Mouse (Mus musculus) G1E (cell line): ENCODE data around the gene Plagl2. TPM values are rescaled to one million over a fixed set of nuclear protein-coding genes. Genes with fewer than 3 reads are reported as not detected.

Experiments
- ATAC-seq: 2 replicates; pipeline ENCODE4 v1.8.0; 2016; ENCODE audit warnings: mild to moderate bottlenecking; ENCODE audit not compliant: insufficient number of reproducible peaks, poor library complexity, low FRiP score, severe bottlenecking; ENCODE audit errors: extremely low read depth
- DNase-seq: peaks from one replicate; pipeline ENCODE4 v3.0.0; 2012; ENCODE audit warnings: low spot score
- H3K27me3 ChIP-seq: 2 replicates; pipeline ENCODE4 v1.6.1; 2012; ENCODE audit warnings: mild to moderate bottlenecking, low read length, inconsistent platforms; ENCODE audit not compliant: insufficient read depth
- H3K36me3 ChIP-seq: replicated peaks from 2 replicates; pipeline ENCODE3; 2012; ENCODE audit warnings: mild to moderate bottlenecking, inconsistent platforms
- H3K4me1 ChIP-seq: 2 replicates; pipeline ENCODE4 v1.6.1; 2012; ENCODE audit warnings: low read depth, low read length, inconsistent platforms, mixed read lengths; ENCODE audit not compliant: insufficient read depth
- H3K4me3 ChIP-seq: 2 replicates; pipeline ENCODE4 v1.5.1; 2012; ENCODE audit warnings: low read depth, mild to moderate bottlenecking, inconsistent platforms, low read length, moderate library complexity, mixed read lengths
- H3K9me3 ChIP-seq: replicated peaks from 2 replicates; pipeline ENCODE4 v1.6.1; 2012; ENCODE audit warnings: inconsistent platforms
- CTCF ChIP-seq: IDR thresholded peaks from 2 replicates; pipeline ENCODE4 v1.5.1; 2012; ENCODE audit warnings: low read depth, low read length, inconsistent platforms, mixed read lengths
- GATA1 ChIP-seq: IDR thresholded peaks from 2 replicates; pipeline ENCODE4 v1.6.1; 2012; ENCODE audit warnings: borderline replicate concordance, low read length, inconsistent platforms, mixed read lengths
- GATA2 ChIP-seq: IDR thresholded peaks from 2 replicates; pipeline ENCODE4 v1.6.1; 2012; ENCODE audit warnings: low read depth, low read length, inconsistent platforms, borderline replicate concordance
- POLR2AphosphoS5 ChIP-seq: IDR thresholded peaks from 2 replicates; pipeline ENCODE4 v1.6.1; 2012; ENCODE audit warnings: low read depth, low read length, inconsistent platforms; ENCODE audit not compliant: insufficient replicate concordance
- TAL1 ChIP-seq: conservative IDR thresholded peaks from 2 replicates; pipeline ENCODE4 v1.6.1; 2012; ENCODE audit warnings: low read depth, low read length, inconsistent platforms, mixed read lengths
- polyA plus RNA-seq: library from polyadenylated mRNA; stranded (reverse); fragments of >175 nt; gene quantifications from 2 replicates; pipeline ENCODE4 v1.2.3, GENCODE M21; 2012
- total RNA-seq, 2 experiments: library from RNA; stranded (forward) in 1 of 2; stranded (reverse) in 1 of 2; fragments of 200-1000 nt in 1 of 2; fragments of >200 nt in 1 of 2; fragmentation: Nextera tagmentation in 1 of 2; gene quantifications; 2 replicates each; pipeline ENCODE4 v1.2.3; 2014 to 2017

The Plagl2 gene
- total and polyA plus RNA-seq, 3 experiments = 12.5 to 106 (median 35.9) TPM

DNA sequence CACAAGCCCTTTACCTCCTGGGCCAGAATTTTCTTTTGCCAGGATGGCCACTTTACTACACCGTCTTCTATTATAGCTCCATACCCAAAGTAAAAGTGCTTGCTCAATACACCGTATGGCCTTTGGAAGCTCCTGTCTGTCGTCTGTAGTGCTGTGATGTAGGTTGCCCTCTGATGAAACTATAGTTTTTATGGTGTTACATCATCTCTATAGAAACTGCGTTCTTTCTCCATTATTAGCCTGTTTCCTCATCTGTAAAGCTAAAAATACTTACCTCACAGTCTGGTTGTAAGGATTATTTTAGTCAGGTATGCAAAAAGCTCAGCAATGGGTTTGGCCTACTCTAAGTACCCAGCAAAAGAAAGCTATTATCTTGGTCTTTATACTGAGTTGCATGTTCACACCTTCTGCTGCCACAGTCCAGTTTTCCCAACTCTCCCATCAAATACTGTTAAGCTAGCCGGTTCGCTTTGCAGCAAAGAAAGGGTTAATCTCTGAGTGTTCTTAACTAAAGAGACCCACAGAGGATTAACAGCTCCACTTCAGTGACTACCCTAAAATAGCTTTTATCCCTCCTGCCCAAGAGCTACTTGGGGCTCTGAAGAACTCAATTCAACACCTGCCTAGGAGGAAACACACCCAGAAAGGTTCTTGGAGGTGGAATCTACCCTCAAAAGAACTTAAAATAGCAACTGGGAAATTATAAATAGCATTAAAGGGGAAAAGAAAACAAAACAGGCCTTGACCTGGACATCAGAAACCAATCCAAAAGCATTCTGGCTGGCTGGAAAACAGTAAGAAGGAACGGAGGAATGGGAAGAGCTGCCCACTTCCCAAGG, 2.0 kb downstream of the Plagl2 start:
- Histone ChIP-seq H3K27me3 (no peaks in the 10 kb centered on the region), H3K36me3 (peaks cover 61% of the 10 kb centered on the region), H3K9me3 (no peaks in the 10 kb centered on the region), H3K4me3 (peak overlapping the region; percentile 88), H3K4me1 (peaks cover 63% of the 10 kb centered on the region)
- DNase-seq (no peak), ATAC-seq (no peak)
- no peak for TF ChIP-seq GATA2
- TF ChIP-seq GATA1 = no peak
- TF ChIP-seq POLR2AphosphoS5 = no peak
- no peak for TF ChIP-seq TAL1
- TF ChIP-seq CTCF = no peak

GRCm38 (mm10) chr2:153238406-153238805, 2.8 kb downstream of the Plagl2 start:
- no peak for DNase-seq
- no peak for ATAC-seq
- H3K27me3 ChIP-seq = no peaks in the 10 kb centered on the region
- TF ChIP-seq GATA2 (no peak), TAL1 (no peak), GATA1 (no peak), POLR2AphosphoS5 (no peak), CTCF (no peak)
- H3K9me3 ChIP-seq = no peaks in the 10 kb centered on the region
- H3K36me3 ChIP-seq = peaks cover 62% of the 10 kb centered on the region
- H3K4me3 ChIP-seq = peak overlapping the region; percentile 88; the same call in 1 of the 2 replicates
- H3K4me1 ChIP-seq = peaks cover 63% of the 10 kb centered on the region

- TF ChIP-seq POLR2AphosphoS5 = no peak
- TF ChIP-seq CTCF = no peak
- TF ChIP-seq GATA2 = no peak
- TF ChIP-seq TAL1 = no peak
- TF ChIP-seq GATA1 = no peak
- H3K4me1 ChIP-seq = peaks cover 58% of the 10 kb centered on the region
- ATAC-seq (no peak), DNase-seq (no peak)
- no peaks in the 10 kb centered on the region for H3K27me3 ChIP-seq
- H3K4me3 ChIP-seq = peak overlapping the region; percentile 15; the same call in 1 of the 2 replicates
- no peaks in the 10 kb centered on the region for H3K9me3 ChIP-seq
- peaks cover 63% of the 10 kb centered on the region for H3K36me3 ChIP-seq
Measured at GRCm38 (mm10) chr2:153237891-153238290, 3.3 kb downstream of the Plagl2 start.

GRCm38 (mm10) chr2:153237193-153237592, 4.0 kb downstream of the Plagl2 start:
- no peak for TF ChIP-seq GATA1
- TF ChIP-seq POLR2AphosphoS5 = no peak
- no peak for TF ChIP-seq CTCF
- TF ChIP-seq GATA2 = no peak
- TF ChIP-seq TAL1 = no peak
- no peak overlapping the region for H3K4me3 ChIP-seq
- DNase-seq = no peak
- peaks cover 68% of the 10 kb centered on the region for H3K36me3 ChIP-seq
- no peaks in the 10 kb centered on the region for H3K27me3 ChIP-seq
- peaks cover 54% of the 10 kb centered on the region for H3K4me1 ChIP-seq
- no peaks in the 10 kb centered on the region for H3K9me3 ChIP-seq
- ATAC-seq = no peak

- Histone ChIP-seq H3K4me3 (peak overlapping the region; percentile 49; the same call in 1 of the 2 replicates), H3K9me3 (no peaks in the 10 kb centered on the region), H3K36me3 (peaks cover 73% of the 10 kb centered on the region), H3K27me3 (no peaks in the 10 kb centered on the region), H3K4me1 (peaks cover 85% of the 10 kb centered on the region)
- DNase-seq = no peak
- TF ChIP-seq TAL1 (no peak), CTCF (no peak), GATA2 (no peak), POLR2AphosphoS5 (no peak), GATA1 (no peak)
- ATAC-seq = no peak
Measured at GRCm38 (mm10) chr2:153228523-153228922, 12.7 kb downstream of the Plagl2 start.

- peak; percentile 76 for TF ChIP-seq TAL1
- TF ChIP-seq CTCF = no peak
- no peaks in the 10 kb centered on the region for H3K27me3 ChIP-seq
- peaks cover 67% of the 10 kb centered on the region for H3K36me3 ChIP-seq
- H3K4me1 ChIP-seq = peaks cover 87% of the 10 kb centered on the region
- ATAC-seq = peak; percentile 79
- H3K9me3 ChIP-seq = no peaks in the 10 kb centered on the region
- no peak overlapping the region; the same call in 1 of the 2 replicates for H3K4me3 ChIP-seq
- DNase-seq = peak; percentile 60
Measured at GRCm38 (mm10) chr2:153227959-153228358, 13.3 kb downstream of the Plagl2 start.
